Mouse (Mus musculus): ENCODE data around the gene Snai3.

DNA sequence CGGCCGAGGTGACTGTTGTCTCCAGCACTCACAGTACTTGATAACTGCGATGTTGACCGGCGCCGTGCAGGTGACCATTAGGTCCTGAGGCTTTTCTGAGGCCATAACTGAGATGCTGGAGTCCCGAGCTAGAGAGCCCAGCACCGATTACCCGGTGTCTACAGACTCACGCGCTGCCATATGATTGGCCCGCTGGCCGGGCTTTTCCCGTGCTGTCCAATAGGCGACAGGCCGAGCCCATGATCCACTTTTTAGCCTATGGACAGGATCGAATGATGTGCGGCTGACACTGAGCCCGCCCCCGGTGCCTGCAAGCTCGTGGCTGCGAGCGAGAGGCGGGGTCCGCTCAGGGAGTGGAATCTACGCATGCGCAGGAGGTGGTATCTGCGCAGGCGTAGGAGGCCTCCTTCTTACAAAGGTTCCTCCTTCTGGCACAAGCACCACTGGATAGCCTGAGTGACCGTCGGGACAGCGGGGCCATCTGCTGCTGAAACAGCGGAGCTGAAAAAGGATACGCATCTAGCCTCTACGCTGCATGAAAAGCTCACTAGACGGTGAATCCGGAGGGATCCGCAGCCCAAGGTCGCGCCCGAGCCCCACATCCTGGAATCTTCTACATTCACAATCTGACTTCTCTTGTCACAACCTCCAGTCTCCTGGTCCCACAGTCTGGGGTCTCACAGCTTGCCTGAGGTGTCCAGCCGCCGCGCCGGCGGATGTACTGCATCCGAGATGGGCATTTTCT lies 17.1 kb downstream of the Snai3 start, which contains the start of gene Mvd:
- peak; percentile 66 for TF ChIP-seq CTCF (IDR thresholded peaks at IDR 0.05; ENCODE audit: low read depth)
- no peak for TF ChIP-seq EP300 (optimal IDR thresholded peaks at IDR 0.05)

Data from stomach, postnatal 0 days (tissue).